Mouse (Mus musculus) kidney, adult 11 months (tissue): ENCODE data around the gene Tubg2.

ENCODE experiments used
- DNase-seq: peaks from one replicate; pipeline ENCODE4 v3.0.0; 2022

Tubg2 gene

DNA sequence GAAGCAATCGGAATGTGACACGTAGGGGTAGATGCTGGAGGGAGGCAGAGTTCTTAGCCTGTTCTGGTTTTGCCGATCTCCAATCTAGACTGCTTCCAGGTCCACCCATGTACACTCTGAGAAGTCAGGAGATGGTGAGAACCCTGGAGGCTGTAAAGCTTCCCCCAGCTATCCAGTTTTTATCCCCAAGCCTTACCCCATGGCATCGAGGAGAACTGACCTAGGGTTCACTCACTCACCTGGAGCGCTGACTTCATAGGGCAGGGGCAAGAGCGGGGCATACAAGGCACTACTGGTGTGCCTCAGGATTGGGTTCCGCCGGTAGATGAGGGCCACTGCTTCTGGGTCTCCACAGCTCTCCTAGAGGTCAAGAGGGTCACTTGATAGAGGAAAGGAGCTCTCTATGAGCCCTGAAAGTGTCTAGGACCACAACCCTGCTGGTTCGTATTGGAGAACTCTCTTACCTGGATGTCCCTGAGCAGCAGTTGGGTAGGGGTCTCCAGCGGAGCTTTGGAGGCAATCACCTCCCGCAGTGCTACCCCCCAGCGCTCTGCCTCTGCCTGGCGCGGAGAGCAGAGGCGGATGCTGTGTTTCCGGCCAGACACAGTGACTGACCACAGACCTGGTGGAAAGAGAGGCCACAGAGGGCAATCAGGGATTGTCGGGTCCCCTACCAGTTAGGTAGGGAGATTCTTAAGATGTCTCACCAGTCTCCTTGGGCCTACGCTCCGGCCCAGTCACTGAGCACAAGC is 11.7 kb downstream of the Tubg2 start:
- no peak for DNase-seq

DNA sequence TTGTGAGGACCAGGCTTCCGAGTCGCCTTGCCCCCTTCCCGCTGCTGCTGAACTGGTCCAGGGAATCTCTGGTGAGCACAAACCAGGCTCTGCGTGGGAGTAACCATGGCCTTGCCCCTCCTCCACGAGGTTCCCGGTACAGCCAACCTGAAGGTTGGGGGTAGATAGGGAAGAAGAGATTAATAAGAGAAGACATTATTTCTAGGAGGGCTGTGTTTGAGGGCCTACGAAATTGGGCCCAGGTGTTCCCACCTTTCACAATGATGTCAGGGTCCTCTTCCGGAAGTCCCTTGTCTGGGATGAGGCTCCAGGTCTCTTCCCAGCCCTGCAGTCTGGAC is 12.2 kb downstream of the Tubg2 start:
- DNase-seq: no peak

DNA sequence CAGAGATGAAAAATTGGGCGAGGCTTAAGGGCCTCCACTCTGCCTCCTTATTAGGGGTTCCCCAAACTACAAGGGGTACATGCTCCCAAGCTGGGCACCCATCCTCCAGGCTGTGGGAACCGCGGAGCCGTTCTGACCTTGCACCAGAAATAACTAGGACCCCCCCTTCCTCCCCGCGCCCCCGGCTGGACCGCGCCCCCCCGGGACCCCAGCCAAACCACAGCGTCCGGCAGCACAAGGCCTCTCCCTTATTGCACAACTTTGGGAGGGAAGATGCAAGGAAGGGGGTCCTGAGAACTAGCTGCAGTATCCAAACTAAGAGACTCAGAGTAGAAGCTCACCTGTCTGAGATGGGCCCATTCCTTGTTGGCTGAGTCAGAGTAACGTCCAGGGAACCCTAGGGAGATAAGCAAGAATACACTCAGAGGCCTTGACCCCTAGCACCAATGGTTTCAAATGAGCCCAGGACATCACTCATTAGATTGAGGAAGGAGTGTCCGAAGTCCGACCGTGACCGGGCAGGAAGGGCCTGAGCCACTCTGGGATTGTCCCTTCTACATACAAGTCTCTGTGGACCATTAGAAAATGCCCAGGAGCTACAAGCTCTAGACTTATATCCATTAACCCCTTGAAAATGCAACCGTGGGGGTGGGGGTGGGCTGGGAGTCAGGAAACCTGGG is 12.7 kb downstream of the Tubg2 start:
- DNase-seq: no peak

DNA sequence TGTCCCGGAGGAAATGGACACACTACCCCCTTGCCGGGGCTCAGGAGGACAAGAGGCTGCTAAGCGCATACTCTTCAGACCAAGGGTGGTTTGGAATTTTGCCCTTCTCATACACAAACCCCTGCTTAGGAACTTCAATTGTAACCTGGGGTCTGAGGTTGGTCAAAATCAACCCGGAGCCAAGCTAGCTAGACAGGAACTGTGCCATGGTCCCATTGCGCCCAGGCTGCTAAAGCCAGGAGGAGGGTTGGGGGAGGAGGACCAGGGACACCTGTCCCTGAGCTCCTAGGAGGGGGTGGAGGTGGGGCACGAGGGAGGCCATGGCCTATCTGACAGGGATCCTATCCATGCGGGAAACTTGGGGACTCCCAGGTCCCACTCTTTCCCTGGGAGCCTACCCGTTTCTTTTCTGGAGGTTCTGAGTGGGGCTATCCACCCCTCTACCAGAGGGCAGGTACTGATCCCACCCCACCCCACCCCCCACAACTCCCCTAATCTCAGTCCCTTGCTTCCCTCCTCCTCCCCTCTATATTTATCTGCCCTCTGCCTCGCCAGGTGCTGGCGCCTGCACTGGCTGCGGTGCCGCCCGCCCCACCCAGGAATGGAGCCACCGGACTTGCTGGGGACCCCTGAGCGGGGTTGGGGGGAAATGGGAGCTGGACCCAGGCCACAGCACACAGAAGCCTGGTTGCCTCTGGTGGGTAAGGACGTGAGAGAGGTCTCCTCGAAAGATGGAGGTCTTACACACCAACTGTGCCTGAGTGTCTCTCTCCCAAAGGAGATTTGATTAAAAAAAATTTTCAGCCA is 13.8 kb downstream of the Tubg2 start:
- DNase-seq: no peak

DNA sequence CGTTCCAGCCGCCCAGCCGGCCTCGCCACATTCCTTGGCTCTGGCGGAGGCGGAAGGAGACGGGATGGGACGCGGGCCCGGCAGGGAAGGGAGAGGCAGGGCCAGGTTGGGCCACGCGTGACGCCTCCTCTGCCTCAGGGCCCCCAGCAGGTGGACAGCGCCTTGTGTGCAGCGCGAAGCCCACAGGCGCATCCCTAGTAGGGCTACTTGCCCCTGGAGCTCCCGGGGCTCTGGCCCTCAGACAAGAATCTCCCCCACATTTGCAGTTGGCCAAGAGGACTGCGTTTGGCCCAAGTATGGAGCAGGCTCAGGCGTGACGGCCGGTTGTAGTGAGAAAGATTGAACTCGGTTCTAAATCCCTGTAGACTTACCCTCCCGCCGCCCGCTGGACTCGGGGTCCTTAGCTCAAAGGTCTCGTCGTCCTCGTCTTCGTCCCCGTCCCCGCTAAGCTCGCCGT is 14.7 kb downstream of the Tubg2 start, which contains the start of gene Cntnap1:
TSS of gene Cntnap1 (plus strand) at position 170 of the 457 bp plus-strand sequence.
- peak; percentile 59 for DNase-seq

DNA sequence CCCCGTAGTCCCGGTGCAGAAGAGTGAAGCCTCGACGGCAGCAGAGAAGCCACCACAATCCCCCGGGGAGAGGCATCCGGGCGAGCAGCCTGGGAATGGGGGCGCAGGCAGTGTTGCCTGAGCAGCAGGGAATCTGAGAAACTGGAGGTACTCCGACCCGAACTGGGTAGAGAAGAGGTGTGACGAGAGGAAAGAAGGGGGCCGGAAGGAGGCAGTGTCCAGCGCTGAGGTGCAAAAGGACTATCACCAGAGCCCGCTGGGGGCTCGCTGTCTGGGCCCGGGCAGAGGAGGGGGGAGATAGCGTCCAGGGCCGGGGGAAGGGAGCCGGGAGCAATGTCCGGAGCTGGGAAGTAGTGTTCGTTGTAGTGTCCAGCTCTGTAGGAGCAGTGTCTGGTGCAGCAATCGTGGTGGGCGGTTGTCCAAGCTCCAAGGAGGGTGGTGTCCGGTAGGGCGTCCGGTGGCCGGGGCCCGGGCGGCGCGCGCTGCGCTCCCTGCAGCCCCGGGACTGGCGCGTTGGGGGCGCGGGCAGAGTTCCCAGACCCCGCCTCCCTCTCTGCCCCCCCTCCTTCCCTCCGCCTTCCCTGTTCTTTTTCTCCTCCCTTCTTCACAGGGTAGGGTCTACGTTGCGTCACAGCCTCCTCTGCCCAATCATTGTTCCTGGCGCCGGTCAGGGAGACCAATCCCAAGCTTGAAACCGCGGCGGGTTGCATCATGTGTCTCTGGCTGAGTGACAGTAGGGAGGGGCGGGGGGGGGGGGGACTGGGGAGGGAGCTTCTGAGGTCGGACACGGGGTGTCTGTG is 15.3 kb downstream of the Tubg2 start, which contains the start of gene Plekhh3:
TSS of gene Plekhh3 (minus strand) at position 541 of the 800 bp plus-strand sequence.
- peak; percentile 97 for DNase-seq

DNA sequence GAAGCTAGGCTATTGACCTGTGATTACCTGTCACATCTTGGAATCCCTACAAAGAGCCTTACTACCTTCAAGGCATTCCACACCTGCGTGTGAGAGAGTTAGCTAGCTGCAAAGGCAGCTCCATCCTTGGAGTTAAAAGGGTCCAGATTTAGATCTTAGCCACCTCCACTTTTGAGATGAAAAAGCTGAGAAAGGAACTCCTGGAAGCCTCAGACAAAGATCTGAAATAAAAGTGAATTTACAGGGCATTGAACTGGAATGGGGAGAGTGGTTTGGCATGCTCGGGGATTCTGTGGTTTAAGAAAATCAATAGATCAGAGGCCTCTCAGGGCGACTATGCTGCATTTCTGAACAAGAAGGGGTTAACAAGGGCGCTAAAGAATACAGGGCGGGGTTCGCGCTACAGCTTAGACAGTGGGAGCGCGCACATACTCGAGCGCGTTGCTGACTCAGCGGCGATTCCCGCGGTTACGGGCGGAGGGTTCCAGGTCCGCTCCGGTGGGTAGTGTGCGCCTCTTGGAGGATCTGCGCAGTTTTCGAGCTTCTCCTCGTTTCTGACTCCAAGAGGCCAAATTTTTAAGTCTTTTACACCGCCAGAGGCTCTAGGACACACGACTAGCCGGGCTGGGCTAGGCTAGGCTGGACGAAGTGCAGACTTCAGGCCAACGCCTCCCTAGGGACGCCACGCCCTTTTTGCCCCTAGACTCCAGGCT is 16.2 kb downstream of the Tubg2 start:
- peak; percentile 66 for DNase-seq

DNA sequence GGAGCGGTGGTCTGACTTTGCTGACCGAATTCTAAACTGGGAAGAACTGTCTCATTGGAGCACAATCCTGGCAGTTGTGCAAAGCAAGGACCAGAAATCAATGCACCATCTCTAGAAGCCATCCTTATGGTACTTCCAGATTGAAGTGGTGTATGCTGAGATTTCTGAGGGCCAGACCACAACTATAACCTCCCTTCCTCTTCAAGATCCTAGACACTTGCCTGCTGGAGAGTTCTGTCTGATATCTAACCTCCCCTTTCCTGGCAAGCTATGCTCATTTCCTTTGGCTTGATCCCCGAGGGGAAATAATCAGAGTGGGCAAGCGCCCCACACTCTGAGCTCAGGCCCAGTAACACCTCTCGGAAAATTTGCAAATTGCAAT is 16.7 kb downstream of the Tubg2 start:
- no peak for DNase-seq

DNA sequence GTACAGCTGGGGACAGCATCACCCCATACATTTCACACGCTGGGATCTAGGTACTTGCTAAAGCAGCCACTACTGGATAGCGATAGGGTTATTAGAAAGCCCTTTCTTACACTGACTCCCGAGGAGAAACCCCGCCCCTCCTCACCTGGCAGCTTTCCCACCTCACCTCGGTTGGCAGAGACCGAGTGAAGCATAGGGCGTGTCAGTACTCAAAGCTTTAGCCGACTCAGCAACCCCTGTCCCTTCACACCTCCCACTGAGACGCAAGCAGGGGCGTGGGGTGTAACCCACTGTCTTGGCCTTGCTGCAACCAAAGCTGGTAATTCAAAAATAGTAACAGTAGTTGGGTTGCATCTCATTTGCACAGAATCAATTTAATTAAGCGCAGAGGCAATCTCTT is 17.4 kb downstream of the Tubg2 start:
- peak; percentile 84 for DNase-seq

DNA sequence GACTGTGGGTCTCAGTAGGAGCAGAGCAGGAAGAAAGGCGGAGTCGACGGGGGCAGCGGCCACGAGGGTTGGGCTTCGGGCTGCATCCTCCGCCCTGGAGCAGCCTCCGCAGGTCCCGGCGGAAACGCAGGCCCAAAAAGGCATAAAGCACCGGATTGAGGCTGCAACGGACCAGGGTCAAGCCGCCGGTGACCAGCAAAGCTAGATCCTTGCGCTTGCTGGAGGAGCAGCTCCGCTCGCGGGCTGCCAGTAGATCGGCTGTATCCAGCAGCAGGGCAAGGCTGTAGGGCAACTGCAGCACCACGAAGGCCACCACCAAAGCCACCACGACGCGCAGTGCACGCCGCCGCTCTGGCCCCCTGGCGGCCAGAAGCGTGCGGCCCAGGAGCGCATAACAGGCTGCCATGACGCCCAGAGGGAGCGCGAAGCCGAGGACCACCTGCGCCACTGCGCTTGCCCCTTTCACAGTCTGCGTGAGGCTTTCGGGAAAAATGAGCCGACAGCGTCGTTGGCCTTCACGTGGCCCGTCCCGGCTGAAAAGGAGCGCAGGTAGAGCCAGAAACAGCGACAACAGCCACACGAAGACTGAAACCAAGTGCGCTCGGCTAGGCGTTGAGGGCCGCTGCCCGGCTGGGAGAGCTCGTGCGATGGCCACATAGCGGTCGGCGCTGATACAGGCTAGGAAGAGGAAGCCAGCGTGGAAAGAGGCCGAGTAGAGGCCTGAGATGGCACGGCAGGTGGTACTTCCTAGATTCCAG is 18.1 kb downstream of the Tubg2 start:
- DNase-seq: peak; percentile 79

DNA sequence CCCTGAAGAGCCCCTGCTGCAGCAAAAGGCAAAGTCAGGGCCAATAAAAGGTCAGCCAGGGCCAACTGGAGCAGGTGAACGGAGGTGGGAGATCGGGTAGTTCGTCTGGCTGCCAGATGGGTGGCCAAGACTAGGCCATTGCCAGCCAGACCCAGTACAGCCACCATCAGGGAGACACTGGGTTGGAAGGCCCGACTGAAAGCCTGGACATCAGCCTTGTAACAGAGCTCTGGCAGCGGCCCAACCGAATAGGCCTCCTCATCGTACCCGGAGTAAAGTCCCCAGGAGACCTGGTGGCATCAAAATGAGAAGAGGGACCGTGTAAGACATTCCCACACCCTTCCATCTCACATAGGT is 18.7 kb downstream of the Tubg2 start:
- DNase-seq: no peak

DNA sequence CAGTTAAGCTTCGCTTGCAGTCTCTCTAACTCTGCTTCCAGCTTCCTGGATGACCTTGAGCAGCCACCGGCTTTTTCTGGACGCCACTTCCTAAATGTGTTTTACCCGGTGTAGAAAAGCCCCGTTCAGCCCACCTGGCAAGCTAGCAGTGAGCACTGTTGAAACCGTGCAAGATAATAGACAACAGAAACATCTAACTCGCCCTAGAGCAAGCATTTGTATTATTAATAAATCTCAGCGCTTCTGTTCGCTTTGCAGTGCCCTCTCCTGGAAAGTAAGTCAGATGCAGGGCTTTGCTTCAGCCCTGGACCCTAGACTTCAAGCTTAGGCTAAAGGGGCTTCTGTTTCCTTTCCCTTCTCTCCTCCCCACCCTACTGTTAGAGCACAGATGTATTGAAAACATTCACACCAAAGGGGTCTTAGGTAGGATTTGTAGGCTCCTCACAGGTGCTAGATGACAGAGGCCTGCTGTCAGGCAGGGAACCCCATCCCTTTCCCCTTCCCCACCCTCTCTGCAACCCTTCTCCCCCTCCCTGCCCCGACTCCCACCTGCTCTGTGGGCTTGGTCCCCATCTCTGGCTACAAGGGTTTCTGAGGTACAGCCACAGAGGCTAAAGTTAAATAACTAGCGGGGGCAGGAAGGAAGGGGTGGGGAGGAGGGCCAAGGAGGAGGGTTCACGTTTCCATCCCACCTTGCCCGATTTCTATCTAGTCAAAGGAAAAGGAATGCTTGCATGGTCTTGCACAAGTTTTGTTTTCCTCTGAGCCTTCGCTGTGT is 19.3 kb downstream of the Tubg2 start, which contains the start of gene Ccr10:
TSS of gene Ccr10 (minus strand) at position 593 of the 778 bp plus-strand sequence.
- DNase-seq: no peak

DNA sequence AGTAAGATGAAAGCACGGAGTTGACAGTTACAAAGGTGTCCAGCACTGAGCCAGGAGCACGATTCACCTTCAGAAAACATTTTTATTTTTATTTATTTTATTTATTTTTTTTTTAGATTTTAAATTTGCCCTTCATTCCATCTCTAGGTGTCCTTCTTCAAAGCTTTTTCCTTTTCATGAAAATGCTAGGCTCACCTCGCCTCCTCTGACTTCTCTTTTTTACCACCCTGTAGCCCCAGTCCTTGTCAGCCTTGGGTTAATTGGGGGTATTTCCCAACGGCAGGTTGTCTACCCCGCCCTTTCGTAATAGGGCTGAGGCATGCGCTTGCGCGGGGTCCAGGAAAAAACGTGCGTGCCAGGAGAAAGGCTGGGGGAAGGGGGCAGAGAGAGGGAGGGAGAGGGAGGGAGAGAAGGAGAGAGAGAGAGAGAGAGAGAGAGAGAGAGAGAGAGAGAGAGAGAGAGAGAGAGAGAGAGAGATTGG is 20.0 kb downstream of the Tubg2 start:
- no peak for DNase-seq

DNA sequence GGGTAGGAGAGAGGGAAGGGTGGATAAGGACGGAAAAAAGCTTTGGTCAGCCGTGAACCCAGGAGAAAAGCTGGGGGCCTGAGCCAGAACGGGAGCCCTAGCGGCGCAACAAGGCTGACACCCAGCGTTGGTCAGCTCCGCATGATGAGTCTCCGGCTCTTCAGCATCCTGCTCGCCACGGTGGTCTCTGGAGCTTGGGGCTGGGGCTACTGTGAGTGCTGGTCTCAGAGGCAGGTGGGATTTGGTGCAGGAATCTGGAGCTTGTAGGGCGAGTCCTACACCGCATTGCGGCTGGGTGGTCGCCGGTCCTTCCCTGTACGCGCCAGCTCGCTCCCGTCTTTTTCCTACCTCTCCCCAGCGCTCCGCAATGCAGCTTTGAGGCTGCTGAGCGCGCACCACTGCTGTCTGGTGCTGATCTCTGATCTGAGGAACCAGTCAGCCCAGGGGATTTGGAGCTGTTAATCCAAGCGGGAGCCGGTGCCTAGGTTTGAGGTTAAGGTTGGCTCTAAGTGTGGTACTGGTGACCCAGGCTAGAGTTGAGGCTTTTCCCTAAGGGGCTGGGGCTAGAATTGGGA is 20.5 kb downstream of the Tubg2 start:
- no peak for DNase-seq

DNA sequence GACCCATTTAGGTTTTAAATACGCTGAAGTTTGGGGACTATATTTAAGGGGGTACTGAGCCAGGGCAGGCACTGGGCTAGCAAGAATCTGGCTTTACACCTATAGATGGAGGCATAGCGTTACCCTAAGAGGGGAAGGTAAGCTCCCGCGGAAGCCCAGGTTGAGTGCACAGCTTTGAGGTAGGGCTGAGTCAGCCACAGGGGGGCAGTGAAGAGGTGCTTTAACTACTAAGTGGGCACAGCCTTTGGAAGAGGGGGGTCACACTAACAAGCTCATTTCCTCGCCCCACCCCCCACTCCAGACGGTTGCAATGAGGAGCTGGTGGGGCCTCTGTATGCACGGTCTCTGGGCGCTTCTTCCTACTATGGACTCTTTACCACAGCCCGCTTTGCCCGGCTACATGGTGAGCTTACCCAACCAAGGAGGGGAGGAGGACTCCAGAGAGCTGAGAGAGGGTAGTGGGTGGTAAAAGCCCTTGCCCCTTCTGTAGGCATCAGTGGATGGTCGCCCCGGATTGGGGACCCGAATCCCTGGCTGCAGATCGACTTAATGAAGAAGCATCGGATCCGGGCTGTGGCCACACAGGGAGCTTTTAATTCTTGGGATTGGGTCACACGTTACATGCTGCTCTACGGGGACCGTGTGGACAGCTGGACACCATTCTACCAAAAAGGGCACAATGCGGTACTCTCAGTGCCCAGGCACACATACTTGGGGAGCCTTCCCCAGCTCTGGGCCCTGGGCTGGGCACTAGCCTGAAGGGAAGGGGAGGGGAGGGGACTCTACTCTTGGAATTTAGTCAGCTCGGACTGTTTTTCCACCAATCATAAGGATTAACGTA is 21.4 kb downstream of the Tubg2 start:
- DNase-seq: no peak

DNA sequence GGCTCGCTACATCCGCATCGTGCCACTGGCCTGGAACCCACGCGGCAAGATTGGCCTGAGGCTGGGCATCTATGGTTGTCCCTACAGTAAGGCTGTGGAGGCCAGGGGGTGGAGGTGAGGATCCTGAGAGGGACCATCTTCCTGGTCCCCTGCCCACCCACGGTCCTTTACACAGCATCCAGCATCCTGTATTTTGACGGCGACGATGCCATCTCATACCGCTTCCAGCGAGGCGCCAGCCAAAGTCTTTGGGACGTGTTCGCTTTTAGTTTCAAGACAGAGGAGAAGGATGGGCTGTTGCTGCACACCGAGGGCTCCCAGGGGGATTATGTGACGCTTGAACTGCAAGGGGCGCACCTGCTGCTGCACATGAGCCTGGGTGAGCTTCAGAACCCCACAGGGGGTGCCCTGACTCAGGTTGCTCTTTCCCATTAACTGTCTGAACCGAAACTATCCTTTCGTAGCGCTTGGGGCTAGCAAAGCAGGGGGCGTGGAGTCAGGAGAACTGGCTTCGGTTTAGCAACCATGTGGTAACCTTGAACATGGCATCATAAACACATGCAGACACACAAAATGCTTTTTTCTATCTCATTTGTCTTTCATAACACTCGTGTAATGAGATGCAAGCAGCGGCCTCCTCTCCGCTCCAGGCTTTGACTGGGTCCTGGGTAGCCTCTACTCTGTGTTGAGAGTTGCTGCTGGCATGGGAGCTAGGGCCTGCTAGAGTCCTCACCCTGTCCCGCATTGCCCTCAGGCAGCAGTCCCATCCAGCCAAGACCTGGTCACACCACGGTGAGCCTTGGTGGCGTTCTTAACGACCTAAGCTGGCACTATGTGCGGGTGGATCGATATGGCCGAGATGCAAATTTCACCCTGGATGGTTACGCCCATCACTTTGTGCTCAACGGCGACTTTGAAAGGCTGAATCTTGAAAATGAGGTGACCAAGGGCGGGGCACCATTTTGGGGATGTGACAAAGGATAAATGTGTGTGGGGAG is 22.7 kb downstream of the Tubg2 start:
- DNase-seq: no peak

DNA sequence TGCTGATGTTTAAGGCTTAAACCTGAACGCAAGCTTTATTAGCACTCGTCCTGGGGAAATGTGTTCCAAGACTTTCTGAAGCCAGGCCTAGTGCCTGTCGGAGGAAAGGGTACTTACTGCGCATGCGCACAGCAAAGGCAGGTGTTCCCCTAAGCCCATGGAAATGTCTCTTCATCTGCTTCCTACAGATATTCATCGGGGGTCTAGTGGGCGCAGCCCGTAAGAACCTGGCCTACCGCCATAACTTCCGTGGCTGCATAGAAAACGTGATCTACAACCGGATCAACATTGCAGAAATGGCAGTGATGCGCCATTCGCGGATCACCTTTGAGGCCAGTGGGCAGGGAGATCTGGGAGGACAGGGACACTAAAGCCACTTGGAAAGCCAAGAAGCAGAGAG is 23.6 kb downstream of the Tubg2 start:
- no peak for DNase-seq

DNA sequence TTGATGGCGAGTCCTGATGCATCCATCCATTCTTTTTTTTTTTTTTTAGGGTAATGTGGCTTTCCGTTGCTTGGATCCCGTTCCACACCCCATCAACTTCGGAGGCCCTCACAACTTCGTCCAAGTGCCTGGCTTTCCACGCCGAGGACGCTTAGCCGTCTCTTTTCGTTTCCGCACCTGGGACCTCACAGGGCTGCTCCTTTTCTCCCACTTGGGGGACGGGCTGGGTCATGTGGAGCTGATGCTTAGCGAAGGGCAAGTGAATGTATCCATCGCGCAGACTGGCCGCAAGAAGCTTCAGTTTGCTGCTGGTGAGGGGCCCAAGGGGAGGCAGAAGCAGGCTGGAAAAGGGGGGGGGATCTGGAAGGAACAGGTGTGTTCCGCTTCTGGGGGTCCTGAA is 24.6 kb downstream of the Tubg2 start:
- no peak for DNase-seq
